9 mouse cellular contexts compared by ENCODE assay signal in the genomic region with DNA sequence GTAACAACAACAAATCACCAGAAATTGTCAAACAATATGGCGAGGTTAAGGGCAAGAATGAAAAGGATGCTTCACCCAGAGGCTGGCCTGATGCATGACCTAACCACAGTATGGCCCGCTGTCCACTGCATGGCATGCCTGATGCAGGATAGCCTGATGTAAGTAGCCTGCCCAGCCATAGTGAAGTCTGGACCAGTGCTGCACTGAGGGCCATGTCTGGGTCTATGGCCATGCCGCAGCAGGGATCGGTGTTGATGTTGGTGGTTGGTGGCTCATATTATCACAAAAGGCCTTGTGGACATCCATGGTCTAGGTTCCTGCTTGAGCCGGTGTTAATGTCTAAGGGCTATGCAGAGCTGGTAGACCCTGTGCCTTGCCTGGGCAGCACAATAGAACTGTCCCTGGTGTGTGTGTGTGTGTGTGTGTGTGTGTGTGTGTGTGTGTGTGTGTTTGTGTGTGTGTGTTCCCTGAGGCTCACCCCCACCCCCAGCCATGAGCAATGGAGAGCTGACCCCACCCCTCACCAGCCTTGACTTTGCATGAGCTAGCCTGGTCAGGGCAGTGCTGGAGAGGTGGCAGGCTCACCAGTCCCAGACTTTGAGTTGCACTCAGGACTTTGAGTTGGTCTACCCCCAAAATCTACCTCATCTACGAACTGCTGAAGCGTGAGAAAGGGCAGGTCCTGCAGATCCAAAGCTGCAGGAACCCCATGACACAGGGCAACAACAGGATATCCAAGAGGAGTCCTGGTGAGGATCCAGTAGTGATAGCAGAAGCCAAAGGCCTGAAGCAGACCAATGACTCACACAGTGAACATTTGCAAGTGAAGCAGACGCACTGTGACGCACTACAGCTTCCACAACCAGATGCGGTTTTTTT. TPM values are rescaled to one million over a fixed set of nuclear protein-coding genes. Genes with fewer than 3 reads are reported as not detected.
DNase-seq lines count a peak whose midpoint lies in the region; ATAC-seq and TF ChIP-seq lines count a peak whose summit lies in the region.
"Had no signal": no experiment of that assay in that cellular context is flagged by ENCODE, and none has a peak within 500 bp of the region (broad histone marks: within the 10 kb centered on the region; RNA-seq: fewer than 3 reads in every experiment).

No protein-coding gene starts in this region.

- intact Hi-C loops in gastrocnemius, postnatal 14 days (cut with DNase I; ENCODE audit: low total_unique reads): no loop called here

- no peak for TF ChIP-seq RAD21 in CH12.LX (IDR thresholded peaks at IDR 0.05; ENCODE audit: low read depth, low read length)

- H3K27me3 ChIP-seq in embryonic facial prominence, embryonic 13.5 days: no peaks in the 10 kb centered on the region
- H3K27me3 ChIP-seq in embryonic facial prominence, embryonic 10.5 days (replicated peaks; ENCODE audit: low read depth, poor library complexity, severe bottlenecking): peaks cover 25% of the 10 kb centered on the region; the same call in 1 of the 2 replicates
- no peaks in the 10 kb centered on the region for H3K27me3 ChIP-seq in CH12.LX (replicated peaks)
- H3K27me3 ChIP-seq in intestine, embryonic 15.5 days (replicated peaks): no peaks in the 10 kb centered on the region
- no peaks in the 10 kb centered on the region for H3K27me3 ChIP-seq in stomach, postnatal 0 days (ENCODE audit: control insufficient read depth, insufficient read depth, low read length)

- dilution Hi-C loops in CH12.LX (cut with MboI; ENCODE audit: extremely low pct_ligation_motif_present, extremely low pct_unique_long_range_greater_than_20kb, low sequenced_read_pairs): no loop called here

- in situ Hi-C loops in CH12.LX (cut with MboI; ENCODE audit: low pct_ligation_motif_present, low pct_unique_long_range_greater_than_20kb, low sequenced_read_pairs): loop anchor here (5.0 kb wide), 2 partner anchors 72 to 317 kb away; no protein-coding TSS in a partner anchor

- no peak for DNase-seq in embryonic facial prominence, embryonic 10.5 days (ENCODE audit: low spot score)
- DNase-seq in CH12.LX (ENCODE audit: extremely low read depth): peak; percentile 34
- peak; percentile 48 for DNase-seq in gastrocnemius, postnatal 14 days
- DNase-seq in stomach, postnatal 0 days (ENCODE audit: low spot score): no peak
- no peak for DNase-seq in cerebellum, postnatal 4 days (ENCODE audit: low spot score in 2 of 2)

- 73% methylated on average over 10 of the region's 10 CpGs for WGBS in embryonic facial prominence, embryonic 13.5 days
- WGBS in embryonic facial prominence, embryonic 10.5 days: 74% methylated on average over 10 of the region's 10 CpGs
- 78% methylated on average over 10 of the region's 10 CpGs for WGBS in intestine, embryonic 15.5 days
- 74% methylated on average over 10 of the region's 10 CpGs for WGBS in stomach, postnatal 0 days

- TF ChIP-seq CTCF in CH12.LX (conservative IDR thresholded peaks at IDR 0.05 in 1 of 2, IDR thresholded peaks at IDR 0.05 in 1 of 2; ENCODE audit: low read depth in 2 of 2, low read length in 2 of 2): no peak
- TF ChIP-seq CTCF in stomach, postnatal 0 days (IDR thresholded peaks at IDR 0.05; ENCODE audit: low read depth): no peak

- no peak for TF ChIP-seq EP300 in CH12.LX (IDR thresholded peaks at IDR 0.05; ENCODE audit: low read length)
- no peak for TF ChIP-seq EP300 in stomach, postnatal 0 days (optimal IDR thresholded peaks at IDR 0.05)

- no peaks in the 10 kb centered on the region for H3K36me3 ChIP-seq in embryonic facial prominence, embryonic 13.5 days
- H3K36me3 ChIP-seq in embryonic facial prominence, embryonic 10.5 days (replicated peaks): no peaks in the 10 kb centered on the region
- H3K36me3 ChIP-seq in CH12.LX (replicated peaks in 1 of 2; ENCODE audit: control insufficient read depth in 1 of 2, insufficient read depth in 1 of 2, low read length in 1 of 2): no peaks in the 10 kb centered on the region
- H3K36me3 ChIP-seq in intestine, embryonic 15.5 days: no peaks in the 10 kb centered on the region
- H3K36me3 ChIP-seq in stomach, postnatal 0 days (ENCODE audit: control insufficient read depth, insufficient read depth, low read length): no peaks in the 10 kb centered on the region

- H3K9ac ChIP-seq in embryonic facial prominence, embryonic 13.5 days: no peak overlapping the region
- no peak overlapping the region for H3K9ac ChIP-seq in CH12.LX (ENCODE audit: insufficient read depth, low read depth)
- no peak overlapping the region for H3K9ac ChIP-seq in intestine, embryonic 15.5 days
- H3K9ac ChIP-seq in stomach, postnatal 0 days (ENCODE audit: low read length): no peak overlapping the region

- 0 out of 2 replicates have a peak, but pooled peaks have one; percentile 24 for ATAC-seq in embryonic facial prominence, embryonic 13.5 days (ENCODE audit: insufficient number of reproducible peaks, insufficient read depth, low FRiP score, low TSS enrichment, low read depth)
- peak; percentile 37 for ATAC-seq in intestine, embryonic 15.5 days
- ATAC-seq in stomach, postnatal 0 days (ENCODE audit: low FRiP score, low TSS enrichment): peak; percentile 74; the same call in 1 of the 2 replicates
- no peak for ATAC-seq in cerebellum, adult (ENCODE audit: insufficient number of reproducible peaks, low FRiP score, low TSS enrichment)

- no peak overlapping the region for H3K4me2 ChIP-seq in embryonic facial prominence, embryonic 13.5 days
- H3K4me2 ChIP-seq in CH12.LX (ENCODE audit: insufficient read depth, low read depth, poor library complexity, severe bottlenecking): no peak overlapping the region
- H3K4me2 ChIP-seq in intestine, embryonic 15.5 days (replicated peaks): no peak overlapping the region
- no peak overlapping the region for H3K4me2 ChIP-seq in stomach, postnatal 0 days (replicated peaks; ENCODE audit: low read depth)

- no peak overlapping the region for H3K4me3 ChIP-seq in embryonic facial prominence, embryonic 13.5 days
- H3K4me3 ChIP-seq in embryonic facial prominence, embryonic 10.5 days: no peak overlapping the region
- no peak overlapping the region for H3K4me3 ChIP-seq in CH12.LX (replicated peaks in 1 of 3; ENCODE audit: low read depth in 2 of 3, low read length in 2 of 3, poor library complexity in 1 of 3)
- no peak overlapping the region for H3K4me3 ChIP-seq in intestine, embryonic 15.5 days (replicated peaks)
- H3K4me3 ChIP-seq in stomach, postnatal 0 days (ENCODE audit: low read depth, low read length): no peak overlapping the region

- H3K9me3 ChIP-seq in embryonic facial prominence, embryonic 13.5 days: no peaks in the 10 kb centered on the region
- no peaks in the 10 kb centered on the region for H3K9me3 ChIP-seq in embryonic facial prominence, embryonic 10.5 days
- no peaks in the 10 kb centered on the region for H3K9me3 ChIP-seq in CH12.LX (replicated peaks; ENCODE audit: low read length)
- H3K9me3 ChIP-seq in intestine, embryonic 15.5 days: no peaks in the 10 kb centered on the region
- no peaks in the 10 kb centered on the region for H3K9me3 ChIP-seq in stomach, postnatal 0 days (ENCODE audit: control insufficient read depth, low read length)

- H3K4me1 ChIP-seq in embryonic facial prominence, embryonic 13.5 days: peaks cover 9% of the 10 kb centered on the region
- peaks cover 24% of the 10 kb centered on the region for H3K4me1 ChIP-seq in embryonic facial prominence, embryonic 10.5 days
- peaks cover 11 to 78% of the 10 kb centered on the region in 2 experiments for H3K4me1 ChIP-seq in CH12.LX (ENCODE audit: control insufficient read depth in 1 of 2, insufficient read depth in 2 of 2)
- H3K4me1 ChIP-seq in intestine, embryonic 15.5 days (replicated peaks): no peaks in the 10 kb centered on the region; the same call in 1 of the 2 replicates
- no peaks in the 10 kb centered on the region for H3K4me1 ChIP-seq in stomach, postnatal 0 days (replicated peaks; ENCODE audit: control insufficient read depth, insufficient read depth)

- no peaks in the 10 kb centered on the region for H3K79me2 ChIP-seq in CH12.LX (replicated peaks; ENCODE audit: control insufficient read depth, extremely low read depth, insufficient read depth, poor library complexity, severe bottlenecking)

- H3K27ac ChIP-seq in embryonic facial prominence, embryonic 13.5 days: no peak overlapping the region
- H3K27ac ChIP-seq in embryonic facial prominence, embryonic 10.5 days (replicated peaks): no peak overlapping the region
- H3K27ac ChIP-seq in CH12.LX (ENCODE audit: insufficient read depth, low read depth): no peak overlapping the region
- H3K27ac ChIP-seq in intestine, embryonic 15.5 days: no peak overlapping the region
- no peak overlapping the region for H3K27ac ChIP-seq in stomach, postnatal 0 days (replicated peaks)

- TF ChIP-seq POLR2A in CH12.LX (IDR thresholded peaks at IDR 0.05; ENCODE audit: low read depth, low read length): no peak

TF ChIP-seq in CH12.LX, 34 proteins besides CTCF, POLR2A, EP300 and RAD21:
- TF ChIP-seq ETS1 (conservative IDR thresholded peaks at IDR 0.05; ENCODE audit: low read depth, low read length) (no peak), E2F4 (IDR thresholded peaks at IDR 0.05; ENCODE audit: insufficient replicate concordance, low read depth, low read length) (no peak), SIN3A (IDR thresholded peaks at IDR 0.05; ENCODE audit: low read length) (no peak), MAFK (IDR thresholded peaks at IDR 0.05; ENCODE audit: insufficient replicate concordance, low read length) (no peak), NRF1 (IDR thresholded peaks at IDR 0.05; ENCODE audit: low read depth, low read length) (no peak)

RNA-seq across cellular contexts. Expression of a gene that starts 7.0 kb away (rescaled TPM):
- not detected in 2 replicates for polyA plus RNA-seq in embryonic facial prominence, embryonic 13.5 days (2015; fragmentation: Nextera tagmentation; extraction: Ambion mirVana)
- polyA plus RNA-seq in embryonic facial prominence, embryonic 10.5 days (2016; fragmentation: Nextera tagmentation; extraction: Ambion mirVana): not detected in 2 replicates
- total RNA-seq in CH12.LX (2012; rRNA removed): 18.0 TPM in 2 replicates
- total RNA-seq in CH12.LX (2014; rRNA removed): 9.5 and 12.6 TPM in 2 replicates
- 33.1 and 35.0 TPM in 2 replicates for polyA plus RNA-seq in CH12.LX (2012; ENCODE audit: insufficient read length, low read depth)
- total RNA-seq in gastrocnemius, postnatal 14 days (2021): under 1 TPM in 1 of 2 experiments, not detected in 1; 0.18 TPM
- 0.20 and 0.34 TPM in 2 replicates for polyA plus RNA-seq in intestine, embryonic 15.5 days (2015; fragmentation: Nextera tagmentation; extraction: Ambion mirVana)
- 0.17 TPM in 1 of 2 replicates, not detected in the other for polyA plus RNA-seq in stomach, postnatal 0 days (2015; fragmentation: Nextera tagmentation; extraction: Ambion mirVana)
- polyA plus RNA-seq: C2C12 had no signal

Comparison
In these comparisons a context has a peak if more than half of its experiments do, and no peak if none do; other contexts are left out.
1. DNase-seq: peak in CH12.LX (single experiment) and gastrocnemius, postnatal 14 days (single experiment); none in embryonic facial prominence, embryonic 10.5 days (single experiment), stomach, postnatal 0 days (single experiment) and cerebellum, postnatal 4 days (0 of 2).
2. RNA of a gene that starts 7.0 kb away (polyA plus RNA-seq): 33.1 to 35.0 TPM in CH12.LX; 0.20 to 0.34 TPM in intestine, embryonic 15.5 days, not detected in embryonic facial prominence, embryonic 10.5 days, 0.17 TPM in stomach, postnatal 0 days and not detected in embryonic facial prominence, embryonic 13.5 days; every median in the first group is over 10 times any median in the second.